ENCODE assay signal across 9 mouse cellular contexts in genomic region chr12:73584610-73585240, GRCm38 (mm10). TPM values are rescaled to one million over a fixed set of nuclear protein-coding genes. Genes with fewer than 3 reads are reported as not detected.
DNase-seq lines count a peak whose midpoint lies in the region; ATAC-seq and TF ChIP-seq lines count a peak whose summit lies in the region.
"Had no signal": no experiment of that assay in that cellular context is flagged by ENCODE, and none has a peak within 500 bp of the region (broad histone marks: within the 10 kb centered on the region; RNA-seq: fewer than 3 reads in every experiment).

Gene Prkch, plus strand, starts transcription at chr12:73584796.

- no peak for ATAC-seq in erythroblast, adult 5-6 weeks (replicated peaks; ENCODE audit: low FRiP score, poor library complexity, severe bottlenecking)
- ATAC-seq in forebrain, embryonic 13.5 days, result peak; percentile 90
- ATAC-seq in heart, postnatal 0 days (ENCODE audit: insufficient read depth, low read depth), result peak; percentile 87
- peak; percentile 77 for ATAC-seq in liver, embryonic 15.5 days (ENCODE audit: insufficient read depth)

- H3K9me3 ChIP-seq in erythroblast, embryonic 14.5 days (ENCODE audit: control insufficient read depth, low read length), result no peaks in the 10 kb centered on the region
- H3K9me3 ChIP-seq in forebrain, embryonic 13.5 days (replicated peaks), result no peaks in the 10 kb centered on the region
- H3K9me3 ChIP-seq in heart, postnatal 0 days (replicated peaks; ENCODE audit: control insufficient read depth, low read length), result no peaks in the 10 kb centered on the region
- no peaks in the 10 kb centered on the region for H3K9me3 ChIP-seq in liver, embryonic 15.5 days (replicated peaks)

- H3K4me3 ChIP-seq in erythroblast, embryonic 14.5 days (replicated peaks), result peak within 1 kb of the TSS; percentile 36
- peak within 1 kb of the TSS; percentile 62 for H3K4me3 ChIP-seq in forebrain, embryonic 13.5 days
- H3K4me3 ChIP-seq in heart, postnatal 0 days (ENCODE audit: low read depth, low read length), result peak within 1 kb of the TSS; percentile 68
- H3K4me3 ChIP-seq in liver, embryonic 15.5 days (replicated peaks), result peak within 1 kb of the TSS; percentile 59

- TF ChIP-seq EP300 in heart, postnatal 0 days (IDR thresholded peaks at IDR 0.05; ENCODE audit: low read depth), result no peak

- TF ChIP-seq CTCF in heart, postnatal 0 days (IDR thresholded peaks at IDR 0.05; ENCODE audit: low read depth), result peak; percentile 43

- peak; percentile 89 for DNase-seq in heart, postnatal 0 days (ENCODE audit: low spot score)
- peak; percentile 87 to 93 for DNase-seq in kidney, postnatal 25 days
- peak; percentile 78 to 79 for DNase-seq in natural killer cell, adult 2 months (ENCODE audit: low spot score in 2 of 2)
- DNase-seq in splenic B cell, adult 2 months (ENCODE audit: low read depth, low spot score), result peak; percentile 60

- peak within 1 kb of the TSS; percentile 52 for H3K27ac ChIP-seq in forebrain, embryonic 13.5 days
- H3K27ac ChIP-seq in heart, postnatal 0 days (ENCODE audit: low read depth), result peak within 1 kb of the TSS; percentile 89
- 0 out of 2 replicates have a peak within 1 kb of the TSS, but pooled peaks have one; percentile 29 for H3K27ac ChIP-seq in liver, embryonic 15.5 days (replicated peaks)

- H3K4me2 ChIP-seq in forebrain, embryonic 13.5 days, result peak within 1 kb of the TSS; percentile 93
- H3K4me2 ChIP-seq in heart, postnatal 0 days (ENCODE audit: low read depth, low read length), result peak within 1 kb of the TSS; percentile 83
- peak within 1 kb of the TSS; percentile 77 for H3K4me2 ChIP-seq in liver, embryonic 15.5 days

- 0% methylated on average over 36 of the region's 61 CpGs for WGBS in forebrain, embryonic 13.5 days
- WGBS in heart, postnatal 0 days, result under 1% methylated on average over 53 of the region's 61 CpGs
- under 1% methylated on average over 60 of the region's 61 CpGs for WGBS in liver, embryonic 15.5 days (ENCODE audit: insufficient replicate concordance)

- peaks cover 36% of the 10 kb centered on the region for H3K27me3 ChIP-seq in erythroblast, embryonic 14.5 days (ENCODE audit: control insufficient read depth)
- H3K27me3 ChIP-seq in forebrain, embryonic 13.5 days, result peaks cover 30% of the 10 kb centered on the region
- H3K27me3 ChIP-seq in heart, postnatal 0 days (ENCODE audit: control insufficient read depth, insufficient read depth, low read length), result peaks cover 10% of the 10 kb centered on the region
- peaks cover 50% of the 10 kb centered on the region for H3K27me3 ChIP-seq in liver, embryonic 15.5 days
- peaks cover 6% of the 10 kb centered on the region; the same call in 1 of the 2 replicates for H3K27me3 ChIP-seq in splenic B cell, adult 2 months (ENCODE audit: control insufficient read depth, insufficient read depth, low read length, poor library complexity, severe bottlenecking)

- no peaks in the 10 kb centered on the region for H3K36me3 ChIP-seq in erythroblast, embryonic 14.5 days (ENCODE audit: control insufficient read depth)
- H3K36me3 ChIP-seq in forebrain, embryonic 13.5 days (ENCODE audit: poor library complexity, severe bottlenecking), result no peaks in the 10 kb centered on the region
- H3K36me3 ChIP-seq in heart, postnatal 0 days (replicated peaks; ENCODE audit: control insufficient read depth, insufficient read depth, low read length), result no peaks in the 10 kb centered on the region
- H3K36me3 ChIP-seq in liver, embryonic 15.5 days (replicated peaks), result no peaks in the 10 kb centered on the region
- H3K36me3 ChIP-seq in splenic B cell, adult 2 months (ENCODE audit: control insufficient read depth, insufficient read depth, low read length, poor library complexity, severe bottlenecking), result no peaks in the 10 kb centered on the region
- H3K36me3 ChIP-seq: G1E had no signal

- peak within 1 kb of the TSS; percentile 77 for H3K9ac ChIP-seq in forebrain, embryonic 13.5 days
- peak within 1 kb of the TSS; percentile 72 for H3K9ac ChIP-seq in heart, postnatal 0 days (replicated peaks; ENCODE audit: low read depth, low read length)
- H3K9ac ChIP-seq in liver, embryonic 15.5 days, result peak within 1 kb of the TSS; percentile 38

- no peaks in the 10 kb centered on the region for H3K4me1 ChIP-seq in erythroblast, embryonic 14.5 days (ENCODE audit: control insufficient read depth)
- H3K4me1 ChIP-seq in forebrain, embryonic 13.5 days, result peaks cover 17% of the 10 kb centered on the region
- H3K4me1 ChIP-seq in heart, postnatal 0 days (ENCODE audit: control insufficient read depth, insufficient read depth), result no peaks in the 10 kb centered on the region
- no peaks in the 10 kb centered on the region; the same call in 1 of the 2 replicates for H3K4me1 ChIP-seq in liver, embryonic 15.5 days (replicated peaks)

RNA-seq across cellular contexts. Expression of gene Prkch, which starts in this region (rescaled TPM):
- 0.01 TPM in 2 replicates for polyA plus RNA-seq in erythroblast, embryonic 14.5 days (2012)
- 2.5 and 2.7 TPM in 2 replicates for total RNA-seq in erythroblast, adult 5-6 weeks (2015; ENCODE audit: low replicate concordance)
- total RNA-seq in erythroblast, adult 5-6 weeks (2017; ENCODE audit: low replicate concordance), result 2.1 and 2.4 TPM in 2 replicates
- polyA plus RNA-seq in forebrain, embryonic 13.5 days (2015; fragmentation: Nextera tagmentation; extraction: Ambion mirVana), result 2.1 and 3.1 TPM in 2 replicates
- total RNA-seq in heart, postnatal 0 days (2014; rRNA removed; ENCODE audit: low replicate concordance), result 20.5 and 20.8 TPM in 2 replicates
- polyA plus RNA-seq in heart, postnatal 0 days (2015; fragmentation: Nextera tagmentation; extraction: Ambion mirVana), result 7.4 and 7.9 TPM in 2 replicates
- 1.9 and 2.4 TPM in 2 replicates for polyA plus RNA-seq in liver, embryonic 15.5 days (2015; fragmentation: Nextera tagmentation; extraction: Ambion mirVana)
- polyA plus RNA-seq: G1E had no signal

Comparison
In these comparisons a context has a peak if more than half of its experiments do, and no peak if none do; other contexts are left out.
1. H3K27ac ChIP-seq: peak in every context shown above with its lines; median percentile 89 in heart, postnatal 0 days; 52 in forebrain, embryonic 13.5 days; 29 in liver, embryonic 15.5 days.